Mouse (Mus musculus) left cerebral cortex, postnatal 4 days (tissue): Measurements from ENCODE around the gene Mta3. TPM values are rescaled to one million over a fixed set of nuclear protein-coding genes. Genes with fewer than 3 reads are reported as not detected.
"Not testable (repeated sequence)": the region's sequence is repeated elsewhere in the genome, so short reads cannot be mapped to it uniquely, and the experiment has no call there.

Experiments used
- DNase-seq: peaks from one replicate; pipeline ENCODE4 v3.0.0-alpha.2; 2022
- intact Hi-C: fragments of 180-260 bp; cut with DNase I; formaldehyde crosslinking; loops from one replicate; pipeline ENCODE4 v1.15.1; 2025
- total RNA-seq, 2 experiments: library from RNA; stranded (reverse); gene quantifications; 2 replicates each; pipeline ENCODE4 v1.2.3; 2021

The Mta3 gene
- total RNA-seq, 2 experiments from 2014 or later, result 56.0 to 61.5 TPM

DNA sequence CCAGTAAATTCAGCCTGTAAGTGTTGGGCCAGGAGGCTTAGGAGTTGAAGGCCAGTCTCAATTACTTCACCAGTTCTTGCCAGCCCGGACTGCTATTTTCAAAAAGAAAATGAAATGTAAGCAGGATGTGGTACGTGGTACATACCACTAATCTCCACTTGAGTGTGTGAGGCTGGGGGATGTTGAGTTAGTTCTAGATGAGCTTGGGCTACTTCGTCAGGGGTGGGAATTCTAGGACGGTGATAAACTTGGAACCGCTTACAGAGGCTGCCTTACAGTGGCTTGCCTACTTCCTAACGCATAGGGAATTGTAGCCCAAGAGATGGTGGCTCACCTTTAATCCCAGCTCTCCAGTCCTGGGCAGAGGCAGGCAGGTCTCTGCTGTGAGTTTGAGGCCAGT, 1.9 kb downstream of the Mta3 start:
- intact Hi-C loops, result loop anchor here (5.0 kb wide), 1 partner anchor 76 kb away; the partner anchor contains the start of gene Kcng3
- no peak for DNase-seq

GRCm38 (mm10) chr17:83708256-83708655, 2.3 kb downstream of the Mta3 start:
- intact Hi-C loops, result loop anchor here (5.0 kb wide), 1 partner anchor 76 kb away; the partner anchor contains the start of gene Kcng3
- no peak for DNase-seq

GRCm38 (mm10) chr17:83708891-83709290, 2.9 kb downstream of the Mta3 start:
- intact Hi-C loops, result loop anchor here (5.0 kb wide), 1 partner anchor 77 kb away; the partner anchor contains the start of gene Kcng3
- DNase-seq, result no peak

DNA sequence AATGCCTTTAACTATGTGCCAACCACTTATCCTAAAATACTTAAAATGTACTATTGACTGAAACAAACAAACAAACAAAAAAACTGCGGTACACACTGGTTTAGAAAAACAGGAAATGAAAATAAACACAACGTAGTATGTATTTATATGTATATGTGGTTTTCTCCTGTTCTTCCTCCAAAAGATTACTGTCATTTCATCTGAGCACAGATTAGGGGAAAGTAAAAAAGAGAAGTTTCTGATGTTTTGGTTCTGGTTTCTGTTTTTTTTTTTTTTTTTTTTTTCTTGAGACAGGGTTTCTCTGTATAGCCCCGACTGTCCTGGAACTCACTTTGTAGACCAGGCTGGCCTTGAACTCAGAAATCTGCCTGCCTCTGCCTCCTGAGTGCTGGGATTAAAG, 3.6 kb downstream of the Mta3 start:
- intact Hi-C loops, result loop anchor here (5.0 kb wide), 1 partner anchor 77 kb away; the partner anchor contains the start of gene Kcng3
- not testable (repeated sequence) for DNase-seq

DNA sequence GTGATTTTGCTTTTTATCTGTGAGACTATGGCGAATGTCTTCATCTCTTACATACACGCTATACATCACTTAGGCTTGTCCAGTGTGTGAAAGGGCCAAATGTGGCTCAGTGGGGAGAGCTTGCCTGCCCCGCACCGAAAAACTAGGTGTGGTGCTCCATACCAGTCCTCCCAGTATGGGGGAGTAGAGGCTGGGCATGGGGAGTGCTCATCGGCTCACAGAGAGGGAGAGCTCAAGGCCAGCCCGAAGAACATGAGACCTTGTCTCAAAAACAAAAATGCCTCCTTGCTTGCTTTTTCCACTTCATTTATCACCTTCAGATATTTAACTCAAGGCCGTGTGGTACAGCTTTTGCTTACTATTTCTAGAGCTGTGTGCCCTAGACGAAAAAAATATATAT, 4.7 kb downstream of the Mta3 start:
- no peak for DNase-seq
- intact Hi-C loops, result no loop called here

GRCm38 (mm10) chr17:83712341-83712740, 6.4 kb downstream of the Mta3 start:
- DNase-seq, result no peak
- intact Hi-C loops, result no loop called here

GRCm38 (mm10) chr17:83720449-83720848, 14.5 kb downstream of the Mta3 start:
- DNase-seq, result no peak
- intact Hi-C loops, result no loop called here

- intact Hi-C loops, result no loop called here
Observed at GRCm38 (mm10) chr17:83721157-83721556, 15.2 kb downstream of the Mta3 start.

GRCm38 (mm10) chr17:83723064-83723463, 17.1 kb downstream of the Mta3 start:
- DNase-seq, result no peak
- intact Hi-C loops, result no loop called here

More at GRCm38 (mm10) chr17:83721157-83721556, 15.2 kb downstream of the Mta3 start:
- no peak for DNase-seq

DNA sequence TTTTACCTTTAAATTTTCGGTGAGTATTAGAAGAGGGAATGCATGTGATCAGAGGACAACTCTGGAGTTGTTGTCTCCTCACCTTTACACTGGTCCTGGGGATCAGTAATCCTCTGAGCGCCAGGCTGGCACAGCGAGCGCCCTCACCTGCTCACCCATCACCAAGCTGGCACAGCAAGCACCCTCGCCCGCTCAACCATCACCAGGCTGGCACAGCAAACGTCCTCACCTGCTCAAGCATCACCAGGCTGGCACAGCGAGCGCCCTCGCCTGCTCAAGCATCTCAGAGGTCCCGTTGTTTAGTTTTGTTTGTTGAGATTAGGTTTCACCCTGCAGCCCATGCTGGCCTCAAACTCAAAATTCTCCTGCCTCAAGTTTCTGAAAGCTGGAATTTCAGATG, 20.5 kb downstream of the Mta3 start:
- intact Hi-C loops, result no loop called here
- no peak for DNase-seq

DNA sequence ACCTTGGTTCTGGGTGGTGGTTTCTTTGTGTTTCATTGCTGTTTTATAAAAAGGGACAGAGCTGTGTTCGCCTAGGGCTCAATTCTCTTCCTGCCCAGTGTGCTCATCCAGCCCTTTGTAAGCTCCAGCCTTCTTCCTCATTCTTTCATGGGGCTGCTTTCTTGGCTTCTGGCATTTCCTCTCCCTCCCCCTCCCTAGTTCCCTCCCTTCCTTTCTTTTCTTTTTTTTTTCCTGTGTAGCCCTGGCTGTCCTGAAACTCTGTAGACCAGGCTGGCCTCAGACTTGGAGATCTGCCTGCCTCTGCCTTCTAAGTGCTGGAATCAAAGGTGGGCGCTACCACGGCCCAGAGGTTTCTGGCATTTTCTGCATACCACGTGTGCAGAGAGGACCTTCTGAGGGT, 21.7 kb downstream of the Mta3 start:
- DNase-seq, result no peak
- intact Hi-C loops, result no loop called here

GRCm38 (mm10) chr17:83729029-83729428, 23.1 kb downstream of the Mta3 start:
- no peak for DNase-seq
- intact Hi-C loops, result no loop called here

DNA sequence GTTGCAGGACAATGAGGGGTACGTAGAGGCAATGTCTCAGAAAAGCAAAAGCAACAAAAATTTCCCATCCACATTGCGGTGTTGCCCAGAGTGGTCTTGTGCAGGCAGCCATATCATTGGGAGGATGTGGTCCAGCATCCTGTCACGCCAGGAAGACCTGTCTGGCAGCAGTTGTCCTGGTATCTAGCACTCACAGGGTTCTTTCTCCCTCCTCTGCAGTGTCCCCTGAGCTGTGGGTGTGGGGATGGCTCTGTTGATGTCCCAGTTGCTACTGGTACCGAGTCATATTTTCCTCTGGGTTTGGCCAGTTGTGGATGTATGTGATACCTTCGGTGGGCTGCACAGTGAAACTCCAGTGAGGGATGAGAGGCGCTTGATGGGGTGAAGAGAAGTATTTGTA, 24.2 kb downstream of the Mta3 start:
- DNase-seq, result no peak
- intact Hi-C loops, result no loop called here

GRCm38 (mm10) chr17:83732166-83732629, 26.2 kb downstream of the Mta3 start:
- intact Hi-C loops, result no loop called here
- DNase-seq, result no peak

- peak; percentile 32 for DNase-seq
- intact Hi-C loops, result no loop called here
Observed at GRCm38 (mm10) chr17:83732801-83733200, 26.8 kb downstream of the Mta3 start.

DNA sequence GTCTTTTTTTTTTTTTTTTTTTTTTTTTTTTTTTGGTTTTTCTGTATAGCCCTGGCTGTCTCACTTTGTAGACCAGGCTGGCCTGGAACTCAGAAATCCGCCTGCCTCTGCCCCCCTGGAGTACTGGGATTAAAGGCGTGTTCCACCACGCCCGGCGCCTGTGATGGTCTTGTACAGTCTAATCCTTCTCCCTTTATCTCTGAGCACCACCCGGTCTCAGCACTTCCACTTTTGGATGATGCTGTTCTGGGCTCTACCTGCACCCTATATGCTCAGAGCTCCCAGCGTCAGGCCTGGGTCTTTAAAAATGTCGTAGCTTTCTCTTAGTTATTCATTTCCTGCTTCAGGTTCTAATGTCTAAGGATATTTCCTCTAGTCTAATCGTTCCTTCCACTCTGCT, 30.7 kb downstream of the Mta3 start:
- DNase-seq, result no peak
- intact Hi-C loops, result no loop called here

DNA sequence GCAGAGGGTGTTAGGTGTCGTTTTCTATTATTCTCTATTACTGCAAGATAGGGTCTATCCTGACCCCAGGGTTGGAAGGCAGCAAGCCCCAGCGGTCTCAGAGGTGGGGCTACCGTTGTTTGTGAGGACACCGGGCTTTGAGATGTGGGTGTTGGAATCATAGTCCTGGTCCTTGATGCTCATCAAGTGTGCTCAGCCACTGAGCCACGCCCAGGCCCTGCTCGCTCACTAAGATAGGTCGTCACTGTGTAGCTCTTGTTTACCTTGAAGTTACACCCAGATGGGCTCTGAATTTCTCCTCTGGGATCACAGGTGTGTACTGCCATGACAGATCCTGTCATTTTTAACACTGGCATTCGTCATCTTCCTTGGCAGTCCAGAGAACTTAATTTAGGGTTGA, 31.8 kb downstream of the Mta3 start:
- intact Hi-C loops, result no loop called here
- DNase-seq, result no peak

GRCm38 (mm10) chr17:83740135-83740676, 34.2 kb downstream of the Mta3 start:
- no peak for DNase-seq
- intact Hi-C loops, result no loop called here

DNA sequence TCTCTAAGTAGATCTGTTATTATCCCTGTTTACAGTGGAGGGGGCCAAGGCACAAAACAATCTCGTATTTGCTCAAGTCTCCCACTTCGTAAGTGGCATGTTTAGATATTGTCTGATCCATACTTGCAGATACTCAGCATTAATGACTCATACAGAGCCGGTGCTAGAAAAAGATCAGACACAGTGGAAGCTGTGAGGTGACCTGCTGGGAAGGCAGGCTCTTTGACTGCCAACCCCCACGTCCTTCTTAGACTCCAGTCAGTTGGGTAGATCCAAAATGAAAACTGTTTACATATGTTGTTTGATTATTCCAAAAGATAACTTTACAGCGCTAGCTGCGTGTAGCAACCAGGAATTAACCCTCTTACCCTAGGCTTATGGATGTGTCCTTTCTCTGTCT, 35.3 kb downstream of the Mta3 start:
- intact Hi-C loops, result no loop called here
- no peak for DNase-seq

GRCm38 (mm10) chr17:83744231-83744824, 38.4 kb downstream of the Mta3 start:
- intact Hi-C loops, result no loop called here
- DNase-seq, result no peak

GRCm38 (mm10) chr17:83747405-83748160, 41.6 kb downstream of the Mta3 start:
- intact Hi-C loops, result loop anchor here (2.0 kb wide), 1 partner anchor 43 kb away; no protein-coding TSS in a partner anchor
- no peak for DNase-seq
